Comparison of ENCODE assay signal across 8 mouse cellular contexts in genomic region chr1:33720231-33720630, GRCm38 (mm10). TPM values are rescaled to one million over a fixed set of nuclear protein-coding genes. Genes with fewer than 3 reads are reported as not detected.
DNase-seq lines count a peak whose midpoint lies in the region; ATAC-seq and TF ChIP-seq lines count a peak whose summit lies in the region.

No protein-coding gene starts in this region.

- H3K4me1 ChIP-seq in spleen, adult 2 months (ENCODE audit: control insufficient read depth, insufficient read depth, insufficient read length): peaks cover 5% of the 10 kb centered on the region; the same call in 1 of the 2 replicates
- H3K4me1 ChIP-seq in intestine, embryonic 16.5 days (ENCODE audit: control insufficient read depth, insufficient read depth, low read length): 0 out of 2 replicates have a peak, but pooled peaks cover 3% of the 10 kb centered on the region
- peaks cover 3% of the 10 kb centered on the region; the same call in 1 of the 2 replicates for H3K4me1 ChIP-seq in olfactory bulb, adult 2 months (ENCODE audit: control insufficient read depth, insufficient read depth, low read length)

- ATAC-seq in frontal cortex, adult (ENCODE audit: low TSS enrichment): peak; percentile 79
- ATAC-seq in intestine, embryonic 16.5 days: peak; percentile 69

- TF ChIP-seq POLR2A in spleen, adult 2 months (IDR thresholded peaks at IDR 0.05; ENCODE audit: low read depth, low read length): no peak
- TF ChIP-seq POLR2A in olfactory bulb, adult 2 months (IDR thresholded peaks at IDR 0.05; ENCODE audit: insufficient read depth, low read depth, low read length): no peak

- H3K27me3 ChIP-seq in spleen, adult 2 months (ENCODE audit: control insufficient read depth, insufficient read depth, low read length): no peaks in the 10 kb centered on the region
- H3K27me3 ChIP-seq in intestine, embryonic 16.5 days (replicated peaks; ENCODE audit: control insufficient read depth, insufficient read depth, low read length): no peaks in the 10 kb centered on the region

- H3K27ac ChIP-seq in spleen, adult 2 months (ENCODE audit: insufficient read depth, low read length): peak overlapping the region; percentile 30; the same call in 1 of the 2 replicates
- H3K27ac ChIP-seq in intestine, embryonic 16.5 days (ENCODE audit: low read length): peak overlapping the region; percentile 88
- H3K27ac ChIP-seq in olfactory bulb, adult 2 months (ENCODE audit: insufficient read depth, low read depth, low read length): peak overlapping the region; percentile 74

- TF ChIP-seq CTCF in spleen, adult 2 months (IDR thresholded peaks at IDR 0.05; ENCODE audit: extremely low read depth, insufficient read depth, insufficient read length, insufficient replicate concordance): no peak
- TF ChIP-seq CTCF in olfactory bulb, adult 2 months (IDR thresholded peaks at IDR 0.05; ENCODE audit: insufficient read depth, low read depth, low read length): no peak

- DNase-seq in frontal cortex, postnatal 25 days (ENCODE audit: low spot score in 2 of 2): no peak
- no peak for DNase-seq in spleen, adult 2 months (ENCODE audit: low read depth in 1 of 2, low spot score in 2 of 2)
- no peak for DNase-seq in spleen, postnatal 14 days (ENCODE audit: low spot score in 2 of 2)
- no peak for DNase-seq in gastrocnemius, postnatal 14 days
- DNase-seq in kidney, postnatal 25 days: no peak

- H3K4me3 ChIP-seq in spleen, adult 2 months (ENCODE audit: extremely low read depth, insufficient read depth, insufficient read length): peak overlapping the region; percentile 89
- H3K4me3 ChIP-seq in intestine, embryonic 16.5 days (ENCODE audit: low read length): peak overlapping the region; percentile 82
- peak overlapping the region; percentile 80 for H3K4me3 ChIP-seq in olfactory bulb, adult 2 months (ENCODE audit: insufficient read depth, low read depth, low read length)

- intact Hi-C loops in gastrocnemius, postnatal 14 days (cut with DNase I; ENCODE audit: low total_unique reads): no loop called here

- 1% methylated on average over 40 of the region's 41 CpGs for WGBS in spleen, adult 2 months
- under 1% methylated on average over 41 of the region's 41 CpGs for WGBS in intestine, embryonic 16.5 days
- under 1% methylated on average over 41 of the region's 41 CpGs for WGBS in olfactory bulb, adult 2 months

- peak overlapping the region; percentile 81 for H3K4me2 ChIP-seq in intestine, embryonic 16.5 days (ENCODE audit: low read depth, low read length)

- no peaks in the 10 kb centered on the region for H3K9me3 ChIP-seq in intestine, embryonic 16.5 days (ENCODE audit: control insufficient read depth, low read length)

- H3K36me3 ChIP-seq in spleen, adult 2 months (ENCODE audit: control insufficient read depth, insufficient read depth, low read length): peaks cover 3% of the 10 kb centered on the region; the same call in 1 of the 2 replicates
- H3K36me3 ChIP-seq in intestine, embryonic 16.5 days (ENCODE audit: control insufficient read depth, insufficient read depth, low read length): 0 out of 2 replicates have a peak, but pooled peaks cover 4% of the 10 kb centered on the region

- peak overlapping the region; percentile 90 for H3K9ac ChIP-seq in intestine, embryonic 16.5 days (ENCODE audit: low read depth, low read length)

RNA-seq across cellular contexts. Expression of gene Rab23, which starts 0.5 kb away (rescaled TPM):
- 2.1 and 2.4 TPM in 2 replicates for polyA plus RNA-seq in spleen, adult 2 months (2012; rRNA removed)
- polyA plus RNA-seq in intestine, embryonic 16.5 days (2015; fragmentation: Nextera tagmentation; extraction: Ambion mirVana): 16.3 and 16.9 TPM in 2 replicates
- not detected in 2 replicates for polyA plus RNA-seq in olfactory bulb, adult 2 months (2012; ENCODE audit: insufficient read depth, insufficient read length, low replicate concordance, missing spikeins)
- total RNA-seq in gastrocnemius, postnatal 14 days (2021): 1 to 10 TPM; 6.5 to 7.0 TPM

RNA-seq across cellular contexts. Expression of gene Bag2, which starts 37.4 kb away (rescaled TPM):
- polyA plus RNA-seq in spleen, adult 2 months (2012; rRNA removed): 5.3 and 8.1 TPM in 2 replicates
- polyA plus RNA-seq in intestine, embryonic 16.5 days (2015; fragmentation: Nextera tagmentation; extraction: Ambion mirVana): 44.6 and 56.6 TPM in 2 replicates
- polyA plus RNA-seq in olfactory bulb, adult 2 months (2012; ENCODE audit: insufficient read depth, insufficient read length, low replicate concordance, missing spikeins): not detected in 2 replicates
- 10 to 100 TPM; 16.6 to 24.6 TPM for total RNA-seq in gastrocnemius, postnatal 14 days (2021)

RNA-seq across cellular contexts. Expression of gene Prim2, which starts 50.6 kb away (rescaled TPM):
- polyA plus RNA-seq in spleen, adult 2 months (2012; rRNA removed): 2.9 and 4.4 TPM in 2 replicates
- 22.6 and 26.3 TPM in 2 replicates for polyA plus RNA-seq in intestine, embryonic 16.5 days (2015; fragmentation: Nextera tagmentation; extraction: Ambion mirVana)
- not detected in 2 replicates for polyA plus RNA-seq in olfactory bulb, adult 2 months (2012; ENCODE audit: insufficient read depth, insufficient read length, low replicate concordance, missing spikeins)
- total RNA-seq in gastrocnemius, postnatal 14 days (2021): 1 to 10 TPM; 1.8 to 2.7 TPM

Comparison
In these comparisons a context has a peak if more than half of its experiments do, and no peak if none do; other contexts are left out.
1. H3K27ac ChIP-seq: peak in every context shown above with its lines; median percentile 88 in intestine, embryonic 16.5 days; 74 in olfactory bulb, adult 2 months; 30 in spleen, adult 2 months.